Mouse (Mus musculus) layer of hippocampus, adult 18-20 months (tissue): ENCODE data around the gene Il17re. TPM values are rescaled to one million over a fixed set of nuclear protein-coding genes. Genes with fewer than 3 reads are reported as not detected.

Experiments
- DNase-seq, 2 experiments: peaks; one replicate each; pipeline ENCODE4 v3.0.0; 2022; ENCODE audit warnings: low spot score in 2 of 2
- long read RNA-seq: library from polyadenylated mRNA; stranded (forward); transcript quantifications from one replicate; pipeline ENCODE4 v2.0.0, GENCODE M21; 2021
- total RNA-seq, 2 experiments: library from RNA; stranded (reverse); gene quantifications; 2 replicates each; pipeline ENCODE4 v1.2.3; 2021

Gene Il17re
- under 1 TPM in 1 of 2 experiments, not detected in 1; 0.18 TPM for total RNA-seq
- long read RNA-seq = 0 reads

DNA sequence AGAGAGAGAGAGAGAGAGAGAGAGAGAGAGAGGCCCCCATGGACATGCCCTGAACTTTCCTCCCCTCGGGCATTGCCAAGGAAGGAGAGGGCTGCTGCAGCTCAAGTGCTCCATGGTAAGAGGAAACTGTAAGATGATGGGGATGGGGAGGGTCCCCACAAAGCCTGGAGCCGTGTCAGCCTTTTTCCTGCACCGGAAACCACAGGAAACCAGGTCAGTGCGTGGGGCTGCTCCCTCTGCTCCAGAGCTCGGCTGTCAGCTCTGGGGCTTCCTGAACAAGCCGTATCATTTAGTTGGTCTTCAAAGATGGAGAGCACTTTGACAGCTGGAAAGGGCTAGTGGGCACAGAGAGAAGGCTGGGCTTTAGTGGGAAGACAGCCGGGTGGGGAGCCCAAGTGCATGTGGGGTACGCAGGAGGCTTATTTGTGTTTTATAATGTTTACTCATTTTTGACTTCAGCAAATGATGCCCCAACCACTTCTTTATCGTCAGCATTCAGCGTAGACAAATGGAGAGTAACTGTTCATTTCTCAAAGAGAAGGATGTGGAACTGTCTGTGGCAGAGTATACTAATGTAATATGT is at the start of gene Il17re:
TSS of gene Il17re (plus strand) at position 533 of the 583 bp plus-strand sequence.
- no peak for DNase-seq

DNA sequence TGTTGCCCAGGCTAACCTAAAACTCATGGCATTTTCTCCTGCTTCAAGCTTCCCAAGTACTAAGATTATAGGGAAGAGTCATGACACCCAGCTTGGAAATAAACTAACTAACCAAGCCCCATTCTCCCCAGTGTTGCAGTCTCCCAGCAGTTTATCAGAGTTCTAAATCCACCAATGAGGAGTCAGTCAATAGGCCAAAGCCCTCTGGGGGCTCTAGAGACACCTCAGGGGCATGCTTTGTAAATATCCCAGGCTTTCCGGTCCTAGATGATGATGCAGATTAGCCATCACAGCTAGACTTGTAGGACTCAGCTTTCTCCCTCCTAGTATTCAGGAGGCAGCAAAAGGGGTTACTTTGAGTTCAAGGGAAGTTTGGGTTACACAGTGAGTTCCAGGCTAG is 48.3 kb upstream of the Il17re start:
- no peak for DNase-seq

DNA sequence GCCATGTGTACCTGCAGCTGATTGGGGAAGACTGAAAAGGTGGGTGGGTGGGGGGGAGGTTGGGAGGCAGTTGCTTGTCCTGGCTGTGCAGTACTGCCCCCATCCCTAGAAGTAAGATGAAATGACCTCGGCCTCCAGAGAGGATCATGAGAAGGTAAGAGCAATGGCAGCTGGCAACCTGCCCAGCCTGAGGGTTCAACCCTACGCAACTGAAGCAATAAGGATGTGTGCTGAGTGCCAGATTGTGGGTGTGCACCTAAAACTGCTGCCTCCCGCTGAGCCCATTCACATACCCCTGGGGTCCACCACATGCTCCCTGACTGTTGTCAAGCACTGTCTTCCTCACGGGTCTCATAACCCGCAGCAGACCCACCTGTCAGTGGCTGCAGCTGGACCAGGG is 41.9 kb upstream of the Il17re start:
- no peak for DNase-seq

DNA sequence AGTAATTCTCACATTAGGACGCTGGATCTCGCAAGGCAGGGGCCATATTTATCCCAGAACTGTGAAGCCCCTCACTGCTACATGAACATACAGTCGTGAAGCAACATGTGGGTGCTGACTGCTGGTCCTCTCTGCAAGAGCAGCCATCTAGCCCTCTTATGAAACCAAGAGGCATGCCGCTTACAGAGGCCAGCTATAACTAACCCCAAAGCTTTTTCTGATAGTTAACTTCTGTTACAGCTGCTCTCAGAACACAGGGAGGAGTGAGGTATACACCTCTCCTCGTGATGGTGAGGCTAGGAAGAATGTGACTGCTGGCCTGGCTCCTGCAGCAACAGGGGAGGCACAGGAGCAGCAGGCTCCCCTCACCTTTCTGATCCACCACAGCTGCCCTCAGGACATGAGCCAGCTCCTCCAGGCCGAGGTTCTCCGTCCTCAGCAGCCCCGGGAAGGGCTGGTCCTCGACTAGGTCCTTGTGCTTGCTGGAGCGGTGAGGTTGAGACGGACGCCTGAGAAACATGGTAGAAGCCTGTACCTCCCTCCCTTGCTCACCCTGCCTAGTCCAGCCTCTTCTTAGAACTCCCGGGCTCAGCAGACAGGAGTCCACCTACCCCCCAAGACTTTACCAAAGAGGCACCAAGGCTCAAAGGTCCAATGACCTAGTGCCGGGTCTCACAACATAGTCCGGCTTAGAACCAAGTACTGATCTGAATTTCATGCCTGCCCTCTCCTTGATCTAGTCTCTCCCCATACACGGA is 39.7 kb upstream of the Il17re start:
- DNase-seq = no peak

DNA sequence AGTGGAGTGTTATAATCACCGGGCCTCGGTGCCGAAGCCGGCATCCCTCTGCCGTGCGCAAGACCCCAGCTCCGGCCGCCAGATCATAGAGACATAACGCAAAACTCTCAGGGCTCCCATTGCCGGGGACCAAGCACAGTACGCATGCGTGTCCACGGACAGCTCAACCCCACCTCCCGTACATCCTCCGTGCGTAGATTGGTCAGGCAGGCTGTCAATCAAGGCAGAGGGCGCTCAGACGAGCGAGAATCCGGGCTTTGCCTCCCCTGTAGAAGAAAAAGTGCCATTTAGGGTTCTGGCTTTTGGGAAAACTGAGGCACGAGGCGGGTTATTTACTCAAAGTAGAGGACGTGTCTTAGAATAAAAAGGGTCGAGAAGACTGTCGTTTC is 39.1 kb upstream of the Il17re start, which contains the start of gene Rpusd3:
TSS of gene Rpusd3 (minus strand) at position 142 of the 389 bp plus-strand sequence.
- peak; percentile 96 to 97 for DNase-seq

DNA sequence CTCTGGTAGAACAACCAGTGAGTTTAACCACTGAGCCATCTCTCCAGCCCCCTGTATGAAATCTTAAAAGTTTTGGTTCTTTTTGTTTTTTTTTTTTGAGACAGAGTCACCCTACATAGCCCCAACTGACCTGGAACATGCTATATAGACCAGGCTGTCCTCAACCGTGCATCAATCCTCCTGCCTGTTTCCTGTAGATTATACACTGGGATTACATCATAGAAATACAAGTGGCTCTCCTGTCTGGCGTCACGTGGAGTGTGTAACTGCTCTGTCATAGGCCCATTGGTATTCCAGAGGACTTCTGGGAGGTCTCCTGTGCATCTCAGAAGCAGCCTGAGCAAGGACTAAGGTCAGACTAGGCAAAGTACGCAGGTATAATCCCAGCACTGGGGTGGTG is 35.3 kb upstream of the Il17re start:
- no peak for DNase-seq

DNA sequence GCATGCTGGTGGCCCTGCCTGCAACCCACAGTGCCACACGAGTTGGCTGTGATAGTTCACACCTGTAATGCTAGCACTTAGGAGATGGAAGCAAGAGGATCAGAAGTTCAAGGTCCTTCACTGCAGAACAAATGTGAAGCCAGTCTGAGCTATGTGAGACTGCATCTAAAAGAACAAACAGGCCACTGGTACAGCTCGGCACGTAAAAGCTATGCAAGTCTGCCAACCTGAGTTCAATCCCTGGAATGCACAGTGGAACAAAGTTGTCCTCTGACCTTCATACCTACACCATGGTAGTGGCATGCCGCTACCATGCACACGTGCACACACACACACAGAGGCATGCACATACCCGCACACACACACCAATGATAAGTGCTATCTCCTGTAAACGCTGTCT is 34.1 kb upstream of the Il17re start:
- DNase-seq = no peak

DNA sequence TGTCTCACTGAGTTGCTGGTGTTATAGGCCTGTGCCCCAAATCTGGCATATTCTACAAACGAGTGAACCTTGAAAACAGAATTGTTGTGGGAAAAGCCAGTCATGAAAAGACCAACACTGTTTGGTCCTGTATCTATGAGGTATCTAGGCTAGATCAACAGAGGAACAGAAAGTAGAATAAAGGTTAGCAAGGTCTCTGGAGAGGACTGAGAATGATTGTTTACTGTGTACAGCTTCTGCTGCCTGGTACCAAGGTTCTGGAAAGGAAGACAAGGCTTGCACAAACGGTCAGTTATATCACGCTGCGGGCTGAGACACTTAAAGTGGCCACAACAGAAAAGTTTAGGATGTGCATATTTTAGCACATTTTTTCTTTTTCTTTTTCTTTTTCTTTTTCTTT is 31.6 kb upstream of the Il17re start:
- DNase-seq = no peak

DNA sequence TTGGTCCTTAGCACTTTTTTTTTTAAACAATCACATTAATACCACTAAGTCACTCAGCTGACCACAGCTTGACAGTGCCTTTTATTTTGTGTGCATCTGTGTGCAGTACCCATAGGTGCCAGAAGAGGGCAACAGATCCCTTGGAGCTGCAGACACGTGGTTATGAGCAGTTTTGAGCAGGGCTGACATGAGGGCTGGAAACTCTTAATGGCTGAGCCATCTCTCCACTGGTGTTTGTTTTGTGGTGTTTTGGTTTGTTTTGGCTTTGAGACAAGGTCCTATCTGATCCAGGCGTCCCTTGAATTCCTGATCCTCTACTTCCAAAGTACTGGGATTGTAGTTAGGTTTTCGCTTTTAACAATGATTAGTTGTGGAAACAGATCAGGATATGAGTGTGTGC is 30.9 kb upstream of the Il17re start:
- DNase-seq = no peak

DNA sequence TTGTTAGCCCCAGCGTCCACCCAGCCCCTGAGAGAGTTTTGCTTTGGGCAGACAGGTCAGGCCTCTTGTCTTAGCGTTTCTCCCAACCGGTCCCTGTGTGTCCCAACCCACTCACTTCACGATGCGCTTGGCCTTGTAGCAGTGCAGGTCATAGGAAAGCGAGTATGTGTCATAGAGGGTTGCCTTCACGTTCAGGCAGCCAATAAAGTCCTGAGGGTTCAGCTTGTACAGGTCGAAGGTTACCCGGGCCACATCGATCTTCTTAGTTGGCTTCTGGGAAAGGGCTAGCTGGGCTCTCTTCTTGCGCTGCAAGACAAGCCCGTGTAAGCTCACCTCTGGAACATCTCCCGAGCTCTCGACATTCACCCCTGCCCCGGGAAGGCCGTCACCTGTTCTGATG is 30.3 kb upstream of the Il17re start:
- no peak for DNase-seq

DNA sequence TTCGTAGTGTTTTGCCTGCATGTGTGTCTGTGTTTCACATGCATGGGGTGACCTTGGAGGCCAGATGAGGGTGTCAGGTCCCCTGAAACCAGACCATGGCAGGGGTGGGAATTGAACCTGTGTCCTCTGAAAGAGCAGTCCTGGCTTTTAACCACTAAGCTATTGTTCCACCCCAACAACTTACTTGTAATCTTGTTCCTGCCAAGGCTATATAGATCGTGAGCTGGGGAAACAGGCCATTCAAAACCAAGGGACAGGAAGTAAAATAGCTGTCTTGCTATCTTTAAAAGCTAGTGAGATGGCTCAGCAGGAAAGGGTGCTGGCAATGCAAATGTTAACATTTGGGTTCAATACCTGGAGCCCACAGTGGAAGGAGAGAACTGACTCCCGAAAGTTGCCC is 28.3 kb upstream of the Il17re start:
- no peak for DNase-seq

DNA sequence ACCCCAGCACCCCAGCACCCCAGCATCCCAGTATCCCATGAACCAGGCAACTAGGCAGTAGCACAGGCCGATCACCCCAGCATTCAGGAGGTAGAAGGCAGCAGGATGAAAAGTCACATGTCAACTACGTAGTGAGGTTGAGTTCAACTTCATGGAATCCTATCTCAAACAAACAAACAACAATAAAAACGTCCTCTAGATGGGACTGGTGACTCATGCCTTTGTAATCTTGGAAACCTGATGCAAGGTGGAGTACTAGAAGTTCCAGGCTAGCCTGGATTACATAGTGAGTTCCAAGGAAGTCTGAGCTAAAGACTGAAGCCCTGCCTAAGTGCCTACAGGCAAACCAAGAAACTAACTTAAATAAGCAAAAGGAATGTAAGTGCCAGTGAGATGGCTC is 27.4 kb upstream of the Il17re start:
- no peak for DNase-seq

DNA sequence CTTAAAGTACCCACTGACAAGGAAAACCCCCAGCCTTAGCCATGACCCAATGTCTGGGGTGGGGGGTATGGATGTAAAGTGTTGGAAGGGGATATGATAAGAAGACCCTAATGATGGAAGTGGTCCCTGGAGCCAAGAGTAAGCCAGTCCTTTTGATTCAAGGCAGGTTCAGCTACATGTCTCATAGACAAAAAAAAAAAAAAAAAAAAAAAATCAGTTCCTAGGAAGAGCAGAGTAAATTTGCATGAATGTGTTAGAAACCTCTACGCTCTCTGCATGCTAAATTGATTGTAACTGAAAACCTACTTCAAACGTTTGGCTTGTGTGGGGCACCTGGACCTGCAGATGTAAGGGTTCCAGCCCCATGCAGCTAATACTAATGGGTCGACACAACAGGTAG is 26.5 kb upstream of the Il17re start:
- no peak for DNase-seq

DNA sequence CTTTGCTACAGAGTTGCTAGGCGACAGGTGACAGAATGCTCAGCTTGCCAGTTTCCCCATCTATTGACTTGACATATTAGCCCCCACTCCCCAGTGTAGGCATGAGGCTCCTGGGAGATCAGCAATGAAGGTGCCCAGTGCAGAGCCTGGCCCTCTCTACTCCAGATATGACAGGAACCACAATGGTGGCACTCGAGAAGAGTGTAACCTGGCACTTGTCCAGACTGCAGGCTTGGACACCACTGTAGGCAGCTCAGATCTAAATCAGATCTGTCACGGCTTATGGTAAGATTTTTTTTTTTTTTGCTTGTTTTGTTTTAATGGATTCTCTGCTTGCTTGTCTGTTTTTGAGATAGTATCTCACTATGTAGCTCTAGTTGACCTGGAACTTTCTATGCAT is 24.6 kb upstream of the Il17re start:
- no peak for DNase-seq

DNA sequence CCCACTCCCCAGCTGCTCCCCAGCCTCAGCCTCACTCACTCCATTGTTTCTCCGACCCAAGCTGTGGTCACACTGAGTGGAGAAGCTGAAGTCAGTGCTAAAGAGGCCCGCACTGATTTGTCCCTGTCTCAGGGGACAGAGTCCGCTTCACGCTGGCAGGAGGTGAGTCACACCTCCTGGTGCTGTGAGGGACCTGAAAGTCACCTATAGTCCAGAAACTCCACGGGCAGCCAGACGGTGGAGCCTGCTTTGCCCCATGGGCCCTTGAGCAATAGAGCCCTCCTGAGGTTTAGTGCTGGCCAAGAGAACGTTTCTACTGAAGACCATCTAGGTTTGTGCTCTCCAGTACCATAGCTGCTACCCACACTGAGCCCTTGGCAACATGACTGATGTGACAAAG is 23.6 kb upstream of the Il17re start:
- no peak for DNase-seq

DNA sequence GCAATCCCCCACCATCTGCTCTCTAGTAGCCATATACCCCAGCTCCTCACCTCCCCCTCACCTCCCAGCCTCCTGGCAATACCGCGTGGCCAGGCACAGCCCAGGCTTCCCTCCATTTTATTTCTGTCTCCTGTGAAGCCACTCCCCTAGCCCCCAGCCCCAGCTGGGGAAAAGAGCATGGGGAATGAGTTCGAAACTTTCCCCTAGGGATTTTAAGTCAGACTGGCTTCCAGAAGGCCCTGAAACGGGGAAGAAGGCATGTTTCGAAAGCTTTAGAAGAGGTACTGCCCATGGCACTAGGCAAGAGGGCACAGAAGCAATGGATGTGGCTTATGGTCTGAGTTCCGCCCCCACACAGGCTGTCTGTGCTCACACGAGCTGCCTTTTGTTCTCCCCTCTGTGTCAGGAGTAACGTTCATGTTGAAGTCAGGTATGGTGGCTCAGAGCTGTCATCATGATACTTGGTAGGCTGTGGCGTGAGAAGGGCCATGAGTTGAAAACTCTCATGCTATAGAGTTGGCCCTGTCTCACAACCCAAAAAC is 22.5 kb upstream of the Il17re start, which contains the start of gene Cidec:
TSS of gene Cidec (minus strand) at position 97 of the 542 bp plus-strand sequence.
- no peak for DNase-seq

DNA sequence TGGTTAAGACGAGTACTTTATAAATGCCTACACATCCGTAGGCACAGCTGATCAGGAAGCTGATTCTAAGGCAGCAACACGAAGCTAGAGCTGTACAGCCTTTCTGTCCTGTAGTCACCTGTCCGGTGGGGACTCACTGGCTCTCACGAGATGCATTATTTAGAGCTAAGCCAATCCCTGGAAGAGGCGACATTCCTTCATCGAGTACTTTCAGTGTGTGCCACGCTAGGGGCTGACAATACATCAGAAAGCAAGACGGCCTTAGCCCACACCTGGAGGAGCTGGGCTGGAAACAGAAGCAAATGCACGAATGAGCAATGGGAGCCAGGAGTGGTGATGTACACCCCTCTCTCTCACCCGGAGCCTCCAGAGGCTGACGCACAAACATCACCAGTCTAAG is 21.1 kb upstream of the Il17re start:
- no peak for DNase-seq

DNA sequence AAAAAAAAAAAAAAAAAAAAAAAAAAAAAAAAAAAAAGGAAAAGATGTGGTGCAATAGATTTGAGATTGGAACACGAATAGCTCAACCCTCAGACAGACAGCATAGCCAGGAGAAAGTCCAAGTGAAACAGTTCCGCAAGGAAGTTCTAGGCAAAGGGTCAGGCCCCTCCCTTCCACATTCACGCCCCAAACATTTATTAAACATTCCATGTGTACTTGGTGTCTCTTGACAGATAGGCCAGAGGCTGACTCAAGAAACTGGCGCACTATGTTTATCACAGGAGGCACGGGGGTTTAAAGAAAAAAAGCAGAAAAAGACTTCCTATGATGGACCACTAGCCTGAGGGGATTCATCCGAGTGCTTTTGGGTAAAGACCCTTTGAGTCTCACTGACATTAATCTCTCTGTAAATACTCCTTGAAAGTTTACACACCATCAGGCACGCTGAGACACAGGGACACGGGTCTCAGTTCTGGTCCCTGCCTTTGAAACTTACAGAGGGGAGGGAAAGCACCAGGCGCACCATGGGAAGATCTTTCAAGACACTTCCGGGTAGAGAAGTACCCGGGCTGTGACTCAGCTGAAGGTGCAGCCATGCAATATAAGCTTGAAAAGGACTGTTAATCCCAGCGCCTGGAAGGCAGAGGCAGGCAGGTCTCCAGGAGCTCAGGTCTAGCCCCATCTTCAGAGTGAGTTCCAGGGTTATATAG is 19.4 kb upstream of the Il17re start:
- no peak for DNase-seq

DNA sequence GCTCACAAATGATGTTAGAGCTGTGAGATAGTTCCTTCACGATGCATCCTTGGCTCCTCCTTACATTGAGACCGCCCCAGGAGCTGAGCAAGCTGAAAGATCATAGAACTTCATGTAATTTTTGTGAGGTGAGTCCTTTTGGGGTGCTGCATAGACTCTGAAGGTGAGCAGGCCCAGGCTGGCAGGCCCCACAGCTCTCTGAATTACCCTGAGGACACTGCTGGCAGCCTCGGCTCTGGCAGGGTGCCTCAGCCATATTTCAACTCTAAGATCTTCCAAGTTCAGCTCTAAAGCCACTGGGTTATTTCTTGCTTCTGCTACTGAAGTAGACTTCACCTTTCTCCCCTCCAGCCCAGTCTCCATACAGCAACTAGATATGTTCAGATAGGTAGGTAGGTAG is 17.6 kb upstream of the Il17re start:
- no peak for DNase-seq

DNA sequence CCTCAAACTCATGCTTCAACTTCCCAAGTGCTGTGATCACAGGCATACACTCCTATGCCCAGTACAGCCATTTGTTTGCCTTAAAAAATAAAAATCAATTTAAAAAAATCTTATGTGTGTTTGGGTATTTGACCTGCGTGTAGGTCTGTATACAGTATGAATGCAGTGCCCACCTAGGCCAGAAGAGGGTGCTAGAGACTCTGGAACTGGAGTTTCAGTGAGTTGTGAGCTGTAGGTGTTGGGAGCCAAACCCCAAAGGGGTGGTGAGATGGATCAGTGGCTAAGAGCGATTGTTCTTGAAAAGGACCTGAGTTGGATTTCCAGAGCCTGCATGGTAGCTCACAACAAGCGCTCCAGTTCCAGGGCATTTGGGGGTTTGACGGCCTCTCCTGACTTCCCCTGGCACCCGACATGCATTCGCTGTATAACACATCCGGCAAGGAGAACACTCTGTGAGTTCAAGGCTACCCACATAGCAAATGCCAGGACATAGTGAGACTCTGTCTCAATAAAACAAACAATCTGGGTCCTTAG is 17.1 kb upstream of the Il17re start:
- peak; percentile 20 to 80 for DNase-seq

DNA sequence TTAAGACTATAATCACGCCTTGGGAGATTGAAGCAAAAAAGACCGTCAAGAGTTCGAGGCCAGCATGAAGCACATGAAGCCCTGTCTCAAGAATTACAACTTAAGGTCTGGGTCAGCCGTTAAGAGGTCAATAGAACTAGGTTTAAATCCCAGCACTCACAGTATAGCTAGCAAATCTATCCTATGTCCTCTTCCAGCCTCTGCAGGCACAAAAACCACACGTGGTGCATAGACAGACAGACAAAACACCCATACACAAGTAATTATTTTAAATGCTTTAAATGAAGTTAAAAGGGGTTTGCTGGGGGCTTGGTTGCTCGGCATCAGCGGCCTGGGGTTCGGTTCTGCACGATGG is 16.2 kb upstream of the Il17re start:
- DNase-seq = no peak
